Mouse (Mus musculus) gastrocnemius, postnatal 4 days (tissue): ENCODE measurements around the gene Lig4. TPM values are rescaled to one million over a fixed set of nuclear protein-coding genes. Genes with fewer than 3 reads are reported as not detected.

Source experiments
- DNase-seq, 2 experiments: peaks; one replicate each; pipeline ENCODE4 v3.0.0; 2021 to 2022; ENCODE audit warnings: low spot score in 2 of 2, mixed read lengths in 2 of 2
- long read RNA-seq, 2 experiments: library from polyadenylated mRNA; stranded (forward); transcript quantifications; one replicate each; pipeline ENCODE4 v2.0.0; 2021
- total RNA-seq, 2 experiments: library from RNA; stranded (reverse); gene quantifications; 2 replicates each; pipeline ENCODE4 v1.2.3; 2021

Gene Lig4
- total RNA-seq = 1 to 10 TPM; 3.3 to 5.0 TPM
- long read RNA-seq, experiment 1, full-length matches to known transcripts = 1 of 2 reads
- long read RNA-seq, experiment 1, partial matches to known transcripts = 0 of 2 reads
- long read RNA-seq, experiment 1, other reads (novel, unspliced or antisense) = 1 of 2 reads
- long read RNA-seq, experiment 2, full-length matches to known transcripts = 3 of 3 reads
- long read RNA-seq, experiment 2, partial matches to known transcripts = 0 of 3 reads
- long read RNA-seq, experiment 2, other reads (novel, unspliced or antisense) = 0 of 3 reads

DNA sequence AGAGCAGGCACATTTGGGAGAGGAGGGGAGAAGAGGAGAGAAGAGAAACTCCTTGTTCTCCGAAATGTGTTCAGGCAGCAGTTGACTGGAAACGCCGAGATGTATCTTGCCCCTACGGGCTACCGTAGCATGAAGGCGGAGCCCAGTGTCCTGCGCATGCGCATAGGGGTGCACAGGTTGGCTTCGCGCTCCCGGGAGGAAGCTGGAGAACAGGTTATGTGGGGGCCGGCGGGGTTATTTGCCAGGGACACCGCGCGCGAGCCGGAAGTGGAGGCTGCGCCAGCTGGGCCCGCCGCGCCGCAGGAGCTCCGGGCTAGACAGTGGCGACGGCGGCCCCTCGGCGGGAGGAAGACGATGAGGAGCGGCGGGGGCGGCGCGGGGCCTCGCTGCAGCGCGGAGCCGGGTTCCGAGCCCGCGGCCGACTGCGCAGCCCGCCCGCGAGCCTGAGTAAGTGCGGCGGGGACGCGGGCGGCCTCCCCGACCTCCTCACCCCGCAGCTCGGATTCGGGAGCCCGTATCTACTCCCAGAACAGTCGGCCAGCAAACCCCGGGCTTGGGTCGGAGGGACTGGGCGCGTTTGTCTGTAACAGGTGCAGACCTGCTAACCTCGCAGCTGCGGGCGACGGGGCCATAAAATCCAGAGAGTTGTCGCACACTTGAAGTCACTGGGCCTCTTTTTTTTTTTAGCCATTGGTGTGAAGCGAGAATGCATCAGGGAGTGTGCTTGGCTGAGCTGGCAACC is at the start of gene Lig4, which contains the start of gene Abhd13:
Gene Lig4, minus strand, starts transcription at position 114 of the 742 bp plus-strand sequence.
Gene Abhd13, plus strand, starts transcription at position 135 of the 742 bp plus-strand sequence.
- DNase-seq = peak; percentile 98 to 99

DNA sequence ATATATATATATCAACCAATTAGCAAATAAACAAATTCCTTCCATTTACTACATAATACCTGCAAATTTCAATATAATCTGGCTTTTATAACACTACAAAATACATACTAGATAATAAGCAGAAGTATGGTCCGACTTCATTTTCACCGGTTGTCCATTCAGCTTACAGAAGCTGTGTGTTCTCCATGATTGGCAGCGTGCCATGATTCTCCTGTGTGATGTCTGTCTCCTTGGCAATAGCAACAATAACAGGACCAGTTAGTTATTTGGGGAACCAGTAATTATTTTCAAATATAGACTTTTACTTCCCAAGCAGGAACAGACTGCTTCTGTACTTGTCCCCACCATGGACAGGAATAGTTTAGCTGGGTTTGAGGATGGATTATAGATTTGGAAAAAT is 39.7 kb upstream of the Lig4 start:
- DNase-seq = no peak

DNA sequence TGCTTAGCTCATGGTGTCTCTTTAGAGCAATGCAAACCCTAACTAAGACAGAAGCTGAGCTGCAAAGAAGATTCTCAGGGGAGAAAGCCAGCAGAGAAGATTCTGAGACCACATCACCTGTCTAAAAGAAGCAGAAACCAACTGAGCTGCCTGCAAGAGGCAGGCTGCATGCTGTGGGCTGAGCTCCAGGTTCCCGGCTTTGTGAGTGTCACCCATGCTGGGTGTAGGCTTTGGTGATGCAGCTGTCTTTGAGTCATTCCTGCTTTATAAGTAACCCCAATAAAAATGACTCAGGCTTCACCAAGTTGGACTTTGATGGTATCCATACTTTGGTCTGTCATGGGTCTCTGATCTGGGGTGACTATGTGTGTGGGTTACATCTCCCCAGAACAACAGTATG is 38.8 kb upstream of the Lig4 start:
- no peak for DNase-seq

DNA sequence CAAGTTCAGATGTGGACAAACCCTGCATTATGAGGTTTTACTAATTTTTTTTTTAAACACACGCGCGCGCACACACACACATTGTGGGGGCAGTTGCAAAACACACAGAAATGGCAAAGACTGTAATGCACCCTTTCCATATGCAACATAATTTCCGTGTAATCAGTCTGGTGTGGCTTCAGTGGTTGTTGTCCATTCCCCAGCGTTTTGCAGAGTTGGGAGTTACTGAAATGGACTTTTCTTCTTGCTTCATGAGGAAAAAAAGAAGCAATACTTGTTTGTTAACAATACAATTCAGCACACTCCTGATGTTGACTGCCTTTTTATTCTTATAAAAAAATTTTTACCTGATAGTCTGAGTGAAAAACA is 30.2 kb upstream of the Lig4 start:
- no peak for DNase-seq

DNA sequence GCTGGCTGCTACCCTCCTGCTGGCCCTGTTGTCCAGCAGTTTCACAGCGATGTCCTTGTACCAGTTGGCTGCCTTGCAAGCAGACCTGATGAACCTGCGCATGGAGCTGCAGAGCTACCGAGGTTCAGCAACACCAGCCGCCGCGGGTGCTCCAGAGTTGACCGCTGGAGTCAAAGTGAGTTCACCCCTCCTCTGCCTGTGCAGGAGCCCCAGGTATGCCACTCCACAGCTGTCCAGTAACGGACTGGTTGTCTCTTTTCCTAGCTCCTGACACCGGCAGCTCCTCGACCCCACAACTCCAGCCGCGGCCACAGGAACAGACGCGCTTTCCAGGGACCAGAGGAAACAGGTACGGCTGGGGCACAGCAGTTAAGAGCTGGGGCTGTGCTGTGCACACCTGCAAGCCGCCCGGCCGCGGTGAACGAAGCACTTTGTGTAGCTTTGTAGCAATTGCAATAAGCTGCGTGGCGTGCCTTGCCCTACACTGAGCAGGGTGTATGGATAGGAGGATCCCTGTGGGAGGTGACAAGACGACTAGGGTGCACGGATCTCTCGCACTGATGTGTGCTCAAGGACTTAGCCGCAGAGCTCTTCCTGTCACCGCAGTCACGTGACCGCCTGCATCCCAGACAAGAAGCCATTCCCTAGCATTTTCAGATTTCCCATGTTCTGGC is 29.6 kb upstream of the Lig4 start:
- DNase-seq = no peak

DNA sequence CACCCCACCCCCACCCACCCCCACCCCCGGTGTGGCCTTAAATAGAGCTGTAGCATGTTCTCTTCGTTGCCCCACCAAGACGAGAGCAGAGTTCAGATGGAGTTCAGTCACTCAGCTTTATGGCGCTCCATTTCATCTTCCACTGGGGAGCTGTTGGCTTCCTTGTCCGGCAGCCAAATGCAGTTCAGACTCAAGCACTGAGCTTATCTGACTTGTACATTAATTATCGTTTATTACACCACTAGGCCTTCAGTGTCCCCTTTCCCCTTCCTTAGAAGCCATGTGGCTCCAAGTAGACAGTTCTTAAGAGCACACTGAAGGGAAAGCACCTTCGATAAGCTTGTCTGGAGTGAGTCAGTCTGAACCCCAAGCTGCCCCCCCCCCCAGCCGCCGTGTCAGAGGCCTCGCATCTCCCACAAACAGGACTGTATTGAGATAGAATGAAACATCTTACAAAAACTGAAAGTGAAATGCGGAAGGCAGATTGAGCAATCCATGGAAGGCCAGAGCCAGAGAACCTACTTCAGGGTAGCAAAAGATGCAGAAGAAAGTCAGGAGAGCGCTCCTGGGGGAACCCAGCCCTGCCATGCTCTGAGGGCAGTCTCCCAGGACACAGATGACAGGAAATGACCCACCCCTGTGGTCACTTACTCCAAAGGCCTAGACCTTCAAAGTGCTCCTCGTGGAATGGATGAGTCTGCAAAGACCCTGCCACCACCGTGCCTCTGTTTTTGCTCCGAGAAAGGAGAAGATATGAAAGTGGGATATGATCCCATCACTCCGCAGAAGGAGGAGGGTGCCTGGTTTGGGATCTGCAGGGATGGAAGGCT is 28.9 kb upstream of the Lig4 start, which contains the start of gene Tnfsf13b:
Gene Tnfsf13b, plus strand, starts transcription at position 312 of the 830 bp plus-strand sequence.
- DNase-seq = no peak

DNA sequence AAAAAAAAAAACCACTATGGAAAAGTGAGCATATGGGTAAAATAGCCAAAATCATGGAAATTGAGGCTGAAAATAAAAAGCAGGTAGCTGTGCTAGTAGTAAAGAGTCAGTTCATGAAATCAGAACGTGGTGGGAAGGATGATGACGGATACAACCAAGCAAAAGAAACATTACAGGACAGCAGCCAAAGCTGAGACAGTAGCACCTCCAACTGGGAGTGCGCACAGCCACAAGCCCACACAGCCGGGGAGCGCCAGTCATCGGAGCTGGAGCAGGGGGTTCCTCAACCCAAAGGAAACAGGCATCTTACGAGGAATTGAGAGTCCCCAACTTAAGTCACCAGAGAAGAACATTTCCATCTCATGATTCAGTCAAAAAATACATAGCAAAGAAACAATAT is 26.6 kb upstream of the Lig4 start:
- DNase-seq = no peak

DNA sequence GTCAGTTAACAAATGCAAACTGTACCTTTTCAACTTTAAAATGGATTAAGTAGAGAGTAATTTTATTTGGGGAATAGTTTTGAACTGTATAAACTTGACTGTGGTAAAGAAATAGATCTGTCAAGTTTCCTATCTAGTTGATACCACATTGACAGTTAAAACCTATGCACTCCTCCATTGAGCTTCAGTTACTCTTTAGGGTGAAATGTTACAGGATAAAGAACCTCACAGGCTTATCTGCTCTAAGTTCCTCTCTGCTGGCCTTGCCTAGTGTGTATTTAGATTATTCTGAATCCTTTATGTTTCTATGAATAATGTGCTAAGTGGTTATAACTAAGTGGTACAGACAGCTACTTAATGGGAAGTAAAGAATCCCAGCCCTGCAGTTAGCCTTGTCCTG is 2.7 kb upstream of the Lig4 start:
- DNase-seq = no peak

DNA sequence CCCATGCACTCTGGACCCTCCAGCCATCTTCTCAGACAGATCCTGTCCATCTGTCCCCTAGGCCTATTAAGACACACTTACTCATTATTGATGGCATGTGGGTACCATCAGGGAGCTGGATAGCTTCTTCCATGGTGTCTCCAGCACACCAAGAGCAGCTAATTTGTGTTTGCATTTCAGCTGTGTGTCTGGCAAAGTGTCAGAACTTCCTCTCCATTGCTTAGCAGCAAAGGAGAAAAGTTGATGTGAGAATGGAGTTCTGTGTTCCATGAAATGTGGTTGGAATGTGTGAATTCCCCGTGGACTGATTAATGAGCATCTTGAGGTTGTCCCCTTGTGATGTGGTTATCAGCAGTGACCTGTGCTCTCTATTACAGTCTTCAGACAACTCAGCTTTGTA is 2.3 kb upstream of the Lig4 start:
- DNase-seq = no peak

DNA sequence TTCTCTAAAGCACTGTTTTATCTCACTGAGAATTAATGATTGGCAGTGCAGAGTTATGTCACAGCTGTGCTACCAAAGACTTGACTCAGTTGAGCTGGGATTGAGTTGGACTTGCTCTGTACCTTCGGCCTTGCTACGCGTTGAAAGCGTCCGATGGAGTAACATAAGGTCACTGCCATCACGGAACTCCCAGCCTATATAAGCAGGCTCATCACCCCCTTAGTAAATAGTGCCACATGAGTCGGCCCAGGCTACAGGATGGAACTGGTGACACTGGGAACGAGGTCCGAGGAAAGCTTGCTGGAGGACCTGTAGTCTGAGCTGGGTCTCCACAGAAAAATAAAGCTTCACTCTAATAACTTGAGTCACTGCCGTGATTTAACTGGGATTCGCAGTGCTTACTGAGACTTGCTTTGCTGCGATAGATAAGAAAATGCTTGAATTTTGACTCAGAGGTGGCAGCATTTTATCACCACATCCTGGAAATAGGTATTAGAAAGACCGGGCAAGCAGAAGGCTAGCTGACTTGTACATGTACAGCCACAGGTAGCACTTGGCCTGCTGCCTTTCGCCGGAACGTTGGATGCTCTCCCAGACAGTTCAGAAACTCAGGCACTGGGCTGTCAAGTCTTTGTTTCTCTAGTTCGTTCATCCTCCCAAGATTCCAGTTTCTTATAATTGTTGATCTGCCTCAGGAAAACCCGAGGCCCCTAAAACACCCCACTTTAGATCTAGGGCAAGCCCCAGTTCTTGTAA is 1.2 kb upstream of the Lig4 start:
- DNase-seq = no peak

DNA sequence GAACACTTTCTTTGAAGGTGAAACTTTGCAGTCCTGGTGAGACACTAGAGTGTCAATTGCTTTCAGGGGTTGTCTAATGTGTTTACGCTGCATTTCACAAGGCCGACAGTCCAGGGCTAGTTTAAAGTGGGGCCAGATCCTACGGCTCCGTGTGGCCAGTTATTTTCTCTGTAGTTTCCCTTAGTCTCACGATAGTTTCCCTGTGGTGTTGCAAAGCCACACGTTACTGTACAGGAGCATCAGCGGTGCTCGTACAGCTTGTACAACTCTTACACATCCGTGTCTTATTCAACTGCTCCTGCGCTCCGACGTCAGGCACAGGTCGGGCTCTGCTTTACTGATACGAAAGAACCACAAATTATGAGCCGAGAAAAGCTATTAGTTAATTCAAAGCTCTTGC is 470 bp downstream of the Lig4 start:
- peak in 1 of 2 experiments; percentile 11 for DNase-seq

DNA sequence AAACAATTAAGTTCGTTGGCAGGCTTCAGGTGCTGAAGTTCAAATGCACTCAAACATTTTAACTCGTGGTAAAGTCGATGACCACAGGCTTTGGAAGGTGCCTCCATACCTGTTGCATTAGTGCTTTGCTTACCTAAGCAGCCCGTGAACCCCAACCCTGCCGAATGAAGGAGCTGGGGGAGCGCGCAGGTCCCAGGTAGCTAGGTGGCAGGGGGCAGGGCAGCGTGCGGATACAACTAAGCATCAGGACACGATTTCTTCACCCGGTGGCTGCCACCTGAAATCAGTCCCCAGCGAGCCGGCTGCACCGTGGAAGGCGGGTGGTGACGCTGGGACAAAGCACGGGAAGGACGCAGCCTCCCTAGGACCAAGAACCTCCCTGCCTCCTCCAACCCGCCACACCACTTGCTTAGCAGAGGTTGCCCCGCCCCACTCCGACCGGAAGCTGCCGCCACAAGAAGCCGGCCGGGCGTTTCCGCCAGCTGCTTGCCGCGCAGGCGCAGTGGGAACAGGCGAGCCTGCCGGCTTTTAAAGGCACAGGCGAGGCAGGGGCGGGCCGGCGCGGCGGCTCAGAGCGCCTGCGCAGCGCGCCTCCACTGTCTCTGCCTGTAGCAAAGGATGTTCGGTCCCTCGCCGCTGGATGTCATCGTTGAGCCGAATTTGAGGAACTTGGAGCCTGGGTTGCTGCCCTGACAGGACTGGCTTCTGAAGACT is 1.4 kb downstream of the Lig4 start:
- DNase-seq = peak; percentile 97 to 99

DNA sequence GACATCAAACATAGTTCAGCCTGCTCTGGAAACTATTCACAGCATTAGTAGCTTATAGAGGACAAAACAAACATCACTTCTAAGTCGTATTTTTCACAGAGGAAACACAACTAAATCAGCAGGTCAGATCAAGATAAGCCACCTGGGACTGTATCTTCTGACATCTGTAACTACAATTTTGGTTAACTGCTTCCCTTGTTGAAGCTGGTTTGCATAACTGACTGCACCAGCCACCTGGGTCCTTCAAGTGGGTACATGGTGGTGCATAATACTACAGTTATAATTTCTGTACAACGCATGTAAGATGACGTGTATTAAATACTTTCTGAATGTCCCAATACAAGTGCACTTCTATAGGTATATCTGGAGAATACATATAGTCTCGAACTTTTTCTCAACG is 2.2 kb downstream of the Lig4 start:
- no peak for DNase-seq

DNA sequence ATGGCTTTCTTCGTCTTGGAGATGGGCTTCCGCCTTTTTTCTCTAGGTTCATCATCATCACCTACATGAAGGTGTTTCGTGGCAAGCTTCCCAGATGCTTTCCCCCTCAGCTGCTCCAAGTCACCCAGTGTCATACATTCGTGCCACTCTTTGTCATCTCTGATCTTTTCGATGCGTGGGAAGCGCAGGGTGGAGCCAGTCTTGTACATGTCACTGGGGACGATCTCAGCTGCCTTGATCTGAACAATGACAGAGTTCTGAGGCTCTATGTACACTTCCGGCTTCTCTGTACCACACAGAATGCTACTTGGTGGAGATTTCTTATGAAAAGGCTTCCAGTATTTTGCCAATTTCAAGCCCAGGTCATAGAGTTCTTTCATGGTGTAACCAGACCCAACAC is 5.6 kb downstream of the Lig4 start:
- DNase-seq = no peak

DNA sequence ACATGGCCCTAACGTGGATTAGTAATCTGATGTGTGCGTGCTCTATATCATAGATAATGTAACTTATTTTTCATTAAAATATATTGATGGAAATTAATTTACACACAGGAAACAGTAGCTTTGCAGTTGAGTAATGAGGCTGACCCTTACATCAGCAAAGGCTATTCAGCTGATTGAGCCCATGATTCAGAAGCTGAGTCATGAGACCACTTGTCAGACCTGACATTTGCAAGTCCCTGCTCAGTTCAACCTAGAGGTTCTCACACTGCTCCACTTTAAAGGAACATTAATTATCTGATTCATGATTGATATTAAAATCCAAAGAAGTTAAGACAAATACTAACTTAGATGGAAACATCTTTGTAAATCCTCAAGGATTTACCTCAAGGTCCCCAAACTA is 17.6 kb downstream of the Lig4 start:
- DNase-seq = no peak

DNA sequence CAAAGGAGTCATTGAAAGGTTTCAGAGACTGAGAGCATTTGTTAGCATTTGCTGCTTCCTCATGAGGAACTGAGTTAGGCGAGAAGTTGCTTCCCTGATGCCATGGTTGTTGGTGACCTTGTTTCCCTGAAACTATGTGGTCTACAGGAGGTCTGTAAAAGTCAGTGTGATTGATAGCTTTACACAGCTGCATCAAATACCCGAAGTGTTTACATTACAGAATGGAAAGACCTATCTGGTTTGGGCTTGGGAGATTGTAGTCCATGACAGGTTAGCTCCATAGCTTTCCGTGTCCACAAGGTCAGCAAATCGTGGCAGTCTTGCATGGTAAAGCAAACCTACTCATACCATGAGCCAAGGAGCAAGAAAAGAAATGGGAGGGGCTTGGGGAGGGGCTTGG is 19.1 kb downstream of the Lig4 start:
- DNase-seq = no peak

DNA sequence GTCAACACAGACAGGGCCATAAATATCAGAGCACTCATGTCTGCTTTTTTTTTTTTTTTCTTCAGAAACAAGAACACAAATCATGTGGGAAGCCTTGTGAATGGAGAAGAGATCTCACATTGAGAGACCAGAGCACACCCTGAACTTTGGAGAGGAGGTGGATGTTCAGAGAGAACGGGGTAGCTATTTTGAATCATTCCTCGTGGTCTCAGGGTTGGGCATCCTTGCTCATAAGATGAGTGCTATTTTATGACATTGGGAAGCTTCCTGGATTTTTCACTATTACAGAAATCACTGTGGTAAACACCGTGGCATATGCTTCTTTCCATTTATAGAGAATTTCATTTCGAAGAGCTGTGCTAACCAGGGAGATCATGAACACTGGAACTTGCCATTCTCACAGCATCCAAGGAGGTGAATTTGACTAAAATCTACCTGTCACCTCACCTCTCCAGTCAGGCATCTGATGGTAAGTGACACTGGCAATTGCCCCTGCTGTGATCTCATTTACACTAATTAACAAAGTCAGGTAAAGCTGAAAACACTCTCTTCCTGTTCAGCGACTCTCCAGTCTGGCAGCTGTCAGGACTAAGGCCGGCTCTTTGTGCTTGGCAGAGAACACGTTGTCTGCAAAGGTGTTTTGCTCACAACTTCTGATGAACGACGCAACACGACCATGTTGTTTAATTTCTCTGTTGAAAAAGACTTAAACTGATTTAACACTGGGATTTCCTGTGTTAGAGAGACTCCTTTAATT is 28.2 kb downstream of the Lig4 start:
- no peak for DNase-seq

DNA sequence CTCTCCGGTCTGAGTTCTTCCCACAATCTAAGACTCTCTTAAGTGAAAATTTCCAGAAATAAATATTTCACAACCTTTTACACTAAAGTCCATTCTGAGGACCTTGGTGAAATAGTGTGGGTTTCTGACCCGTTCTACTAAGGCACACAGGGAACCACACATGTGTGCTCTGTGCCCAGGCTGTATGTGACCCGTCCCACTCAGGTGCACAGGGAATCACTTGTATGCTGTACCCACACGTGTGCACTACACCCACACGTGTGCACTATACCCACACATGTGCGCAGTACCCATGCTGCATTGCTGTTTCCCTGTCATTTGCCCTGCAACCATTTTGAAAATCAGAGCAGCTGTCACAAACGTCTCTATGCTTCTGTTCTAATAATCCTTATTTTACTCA is 41.9 kb downstream of the Lig4 start:
- no peak for DNase-seq

DNA sequence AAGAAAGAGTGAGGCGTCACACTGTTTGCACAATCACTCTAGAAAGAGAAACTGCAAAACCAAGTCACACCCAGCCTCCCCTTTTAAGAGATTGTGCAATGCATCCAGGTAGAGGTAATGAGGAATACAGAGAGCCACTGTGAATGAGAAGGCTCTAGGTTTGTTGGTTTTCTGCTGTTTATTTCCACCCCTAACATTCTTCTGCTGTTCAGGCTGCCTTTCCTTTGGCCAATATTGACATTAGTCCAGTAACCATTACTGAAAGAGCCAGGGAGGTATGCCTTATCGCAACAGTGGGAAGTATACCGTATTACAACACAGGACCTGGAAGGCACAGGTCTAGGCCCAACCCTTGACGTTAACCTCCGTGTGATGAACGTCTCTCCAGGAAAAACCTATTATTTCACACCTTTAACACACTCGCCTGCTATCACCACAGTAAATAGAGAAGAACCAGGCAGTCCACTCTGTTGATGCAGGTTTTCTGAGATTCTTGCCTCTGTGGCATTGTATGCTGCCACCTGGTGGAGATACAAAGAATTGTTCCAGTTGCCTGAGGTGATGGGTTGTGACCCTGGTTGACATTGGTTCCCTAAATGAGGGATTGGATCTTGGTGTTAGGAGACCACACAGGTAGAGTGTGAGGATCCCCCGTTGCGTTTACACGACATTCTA is 42.5 kb downstream of the Lig4 start:
- DNase-seq = peak in 1 of 2 experiments; percentile 10
